Mouse (Mus musculus) kidney, postnatal 4 days (tissue): Measurements from ENCODE around the gene Orm2.

Experiments used
- DNase-seq, 2 experiments: peaks; one replicate each; pipeline ENCODE4 v3.0.0; 2021; ENCODE audit warnings: mixed read lengths in 2 of 2

The Orm2 gene

GRCm38 (mm10) chr4:63362150-63362549, at the start of gene Orm2:
Gene Orm2 (plus strand): TSS chr4:63362449.
- DNase-seq = no peak

- DNase-seq = no peak
Observed at GRCm38 (mm10) chr4:63314063-63314462, 48.2 kb upstream of the Orm2 start.

GRCm38 (mm10) chr4:63316076-63316746, 46.0 kb upstream of the Orm2 start:
- DNase-seq = peak in 1 of 2 experiments; percentile 46

- DNase-seq = peak; percentile 90 to 91
Observed at GRCm38 (mm10) chr4:63319566-63319965, 42.7 kb upstream of the Orm2 start.

- DNase-seq = no peak
Observed at GRCm38 (mm10) chr4:63323275-63323815, 38.9 kb upstream of the Orm2 start.

GRCm38 (mm10) chr4:63333403-63333802, 28.8 kb upstream of the Orm2 start:
- DNase-seq = no peak

- DNase-seq = no peak
Observed at GRCm38 (mm10) chr4:63338414-63339076, 23.7 kb upstream of the Orm2 start.

GRCm38 (mm10) chr4:63342491-63342890, 19.8 kb upstream of the Orm2 start:
- DNase-seq = no peak

- no peak for DNase-seq
Observed at GRCm38 (mm10) chr4:63343608-63344007, 18.6 kb upstream of the Orm2 start.

- DNase-seq = no peak
Observed at GRCm38 (mm10) chr4:63344295-63344694, 18.0 kb upstream of the Orm2 start, which contains the start of gene Orm1. Gene Orm1 (plus strand): TSS chr4:63344560.

- no peak for DNase-seq
Observed at GRCm38 (mm10) chr4:63345261-63345660, 17.0 kb upstream of the Orm2 start.

GRCm38 (mm10) chr4:63346659-63347058, 15.6 kb upstream of the Orm2 start:
- no peak for DNase-seq

- DNase-seq = no peak
Observed at GRCm38 (mm10) chr4:63348524-63348923, 13.7 kb upstream of the Orm2 start.

GRCm38 (mm10) chr4:63355877-63356665, 6.2 kb upstream of the Orm2 start, which contains the start of gene Orm3:
Gene Orm3 (plus strand): TSS chr4:63356162.
- DNase-seq = no peak

- DNase-seq = no peak
Observed at GRCm38 (mm10) chr4:63356981-63357570, 5.2 kb upstream of the Orm2 start.

- DNase-seq = no peak
Observed at GRCm38 (mm10) chr4:63359861-63360260, 2.4 kb upstream of the Orm2 start.

GRCm38 (mm10) chr4:63368577-63368976, 6.3 kb downstream of the Orm2 start:
- peak; percentile 93 to 94 for DNase-seq

GRCm38 (mm10) chr4:63370897-63371296, 8.6 kb downstream of the Orm2 start:
- no peak for DNase-seq

- peak; percentile 44 to 55 for DNase-seq
Observed at GRCm38 (mm10) chr4:63371890-63372289, 9.6 kb downstream of the Orm2 start.

- no peak for DNase-seq
Observed at GRCm38 (mm10) chr4:63373404-63373803, 11.2 kb downstream of the Orm2 start.

- DNase-seq = no peak
Observed at GRCm38 (mm10) chr4:63374331-63374730, 12.1 kb downstream of the Orm2 start.

GRCm38 (mm10) chr4:63375367-63375766, 13.1 kb downstream of the Orm2 start:
- DNase-seq = peak; percentile 58 to 59

- DNase-seq = peak in 1 of 2 experiments; percentile 16
Observed at GRCm38 (mm10) chr4:63377483-63377882, 15.2 kb downstream of the Orm2 start.
